Mouse (Mus musculus) kidney, embryonic 15.5 days (tissue): ENCODE measurements around the gene Serpina10. TPM values are rescaled to one million over a fixed set of nuclear protein-coding genes. Genes with fewer than 3 reads are reported as not detected.
"Not testable (repeated sequence)": the region's sequence is repeated elsewhere in the genome, so short reads cannot be mapped to it uniquely, and the experiment has no call there.

Source experiments
- ATAC-seq: fragments of 200-750 bp; cut with Nextera tagmentation; replicated peaks from 2 replicates; pipeline ENCODE4 v1.8.0; 2017; ENCODE audit warnings: moderate TSS enrichment; ENCODE audit not compliant: low FRiP score
- H3K27ac ChIP-seq: fragments of 300-500 bp; sonication (generic); 2 replicates; pipeline ENCODE4 v1.5.1; 2015; ENCODE audit warnings: mild to moderate bottlenecking, inconsistent platforms
- H3K27me3 ChIP-seq: fragments of 300-500 bp; sonication (generic); 2 replicates; pipeline ENCODE4 v1.6.1; 2015; ENCODE audit warnings: inconsistent platforms
- H3K36me3 ChIP-seq: fragments of 300-500 bp; sonication (generic); 2 replicates; pipeline ENCODE4 v1.6.1; 2015; ENCODE audit warnings: inconsistent platforms
- H3K4me1 ChIP-seq: fragments of 300-500 bp; sonication (generic); 2 replicates; pipeline ENCODE4 v1.6.1; 2015; ENCODE audit warnings: inconsistent platforms
- H3K4me2 ChIP-seq: fragments of 300-500 bp; sonication (generic); 2 replicates; pipeline ENCODE4 v1.6.1; 2015; ENCODE audit warnings: moderate library complexity, mild to moderate bottlenecking, inconsistent platforms
- H3K4me3 ChIP-seq: fragments of 300-500 bp; sonication (generic); replicated peaks from 2 replicates; pipeline ENCODE4 v1.5.1; 2015; ENCODE audit warnings: mild to moderate bottlenecking, inconsistent platforms
- H3K9ac ChIP-seq: fragments of 300-500 bp; sonication (generic); 2 replicates; pipeline ENCODE4 v1.6.1; 2015; ENCODE audit warnings: mild to moderate bottlenecking, inconsistent platforms
- H3K9me3 ChIP-seq: fragments of 300-500 bp; sonication (generic); replicated peaks from 2 replicates; pipeline ENCODE4 v1.6.1; 2016; ENCODE audit warnings: inconsistent platforms
- WGBS: fragments of 180-500 bp; shearing (Covaris S2); methylation state at CpG from one replicate; pipeline ENCODE4 v1.1.7; 2015; ENCODE audit warnings: mixed read lengths; 5-methylcytosine and 5-hydroxymethylcytosine counted together
- polyA plus RNA-seq: library from polyadenylated mRNA; unstranded; fragments of >200 nt; fragmentation: Nextera tagmentation; extraction: Ambion mirVana; gene quantifications from 2 replicates; pipeline ENCODE4 v1.2.1, GENCODE M21; 2015

Gene Serpina10
- polyA plus RNA-seq, result 1.1 and 1.4 TPM in 2 replicates

GRCm38 (mm10) chr12:103631203-103631612, at the start of gene Serpina10:
TSS of gene Serpina10 (minus strand) at chr12:103631444.
- no peaks in the 10 kb centered on the region for H3K9me3 ChIP-seq
- WGBS, result 70% methylated on average over 3 of the region's 3 CpGs
- H3K36me3 ChIP-seq, result no peaks in the 10 kb centered on the region
- H3K4me1 ChIP-seq, result no peaks in the 10 kb centered on the region
- no peak within 1 kb of the TSS for H3K4me2 ChIP-seq
- no peak for ATAC-seq
- no peaks in the 10 kb centered on the region for H3K27me3 ChIP-seq
- H3K27ac ChIP-seq, result no peak within 1 kb of the TSS
- no peak within 1 kb of the TSS for H3K4me3 ChIP-seq
- H3K9ac ChIP-seq, result no peak within 1 kb of the TSS

GRCm38 (mm10) chr12:103679853-103680252, 48.6 kb upstream of the Serpina10 start:
- not testable (repeated sequence) for ATAC-seq, H3K4me2 ChIP-seq, H3K4me1 ChIP-seq, H3K27ac ChIP-seq, H3K27me3 ChIP-seq, H3K9me3 ChIP-seq, H3K4me3 ChIP-seq, H3K36me3 ChIP-seq, H3K9ac ChIP-seq
- WGBS, result 97% methylated on average over 1 of the region's 1 CpGs

- no peaks in the 10 kb centered on the region for H3K36me3 ChIP-seq
- no peak within 1 kb of the TSS for H3K27ac ChIP-seq
- 94% methylated on average over 1 of the region's 1 CpGs for WGBS
- H3K4me3 ChIP-seq, result no peak within 1 kb of the TSS
- no peaks in the 10 kb centered on the region for H3K4me1 ChIP-seq
- no peak for ATAC-seq
- H3K9ac ChIP-seq, result no peak within 1 kb of the TSS
- H3K4me2 ChIP-seq, result no peak within 1 kb of the TSS
- no peaks in the 10 kb centered on the region for H3K9me3 ChIP-seq
- no peaks in the 10 kb centered on the region for H3K27me3 ChIP-seq
Observed at GRCm38 (mm10) chr12:103676039-103676438, 44.8 kb upstream of the Serpina10 start, which contains the start of gene Serpina16. TSS of gene Serpina16 (minus strand) at chr12:103676139.

GRCm38 (mm10) chr12:103673179-103673578, 41.9 kb upstream of the Serpina10 start:
- Histone ChIP-seq H3K36me3 (no peaks in the 10 kb centered on the region), H3K4me2 (no peak overlapping the region), H3K9ac (no peak overlapping the region), H3K27ac (no peak overlapping the region), H3K4me1 (no peaks in the 10 kb centered on the region), H3K9me3 (no peaks in the 10 kb centered on the region), H3K27me3 (no peaks in the 10 kb centered on the region), H3K4me3 (no peak overlapping the region)
- ATAC-seq, result no peak
- 57% methylated on average over 2 of the region's 2 CpGs for WGBS

GRCm38 (mm10) chr12:103671483-103671882, 40.2 kb upstream of the Serpina10 start:
- Histone ChIP-seq H3K4me3 (no peak overlapping the region), H3K4me1 (no peaks in the 10 kb centered on the region), H3K4me2 (no peak overlapping the region), H3K9ac (no peak overlapping the region), H3K27me3 (no peaks in the 10 kb centered on the region), H3K36me3 (no peaks in the 10 kb centered on the region), H3K9me3 (no peaks in the 10 kb centered on the region), H3K27ac (no peak overlapping the region)
- no peak for ATAC-seq
- 83% methylated on average over 3 of the region's 3 CpGs for WGBS

- WGBS, result 64% methylated on average over 2 of the region's 2 CpGs
- Histone ChIP-seq H3K27ac (no peak overlapping the region), H3K9me3 (no peaks in the 10 kb centered on the region), H3K36me3 (no peaks in the 10 kb centered on the region), H3K4me2 (no peak overlapping the region), H3K27me3 (no peaks in the 10 kb centered on the region), H3K4me1 (no peaks in the 10 kb centered on the region), H3K4me3 (no peak overlapping the region), H3K9ac (no peak overlapping the region)
- ATAC-seq, result no peak
Observed at GRCm38 (mm10) chr12:103670964-103671363, 39.7 kb upstream of the Serpina10 start.

- Histone ChIP-seq H3K27ac (no peak overlapping the region), H3K9me3 (no peaks in the 10 kb centered on the region), H3K4me3 (no peak overlapping the region), H3K27me3 (no peaks in the 10 kb centered on the region), H3K36me3 (no peaks in the 10 kb centered on the region), H3K4me1 (no peaks in the 10 kb centered on the region), H3K4me2 (no peak overlapping the region), H3K9ac (no peak overlapping the region)
- no peak for ATAC-seq
- WGBS, result 86% methylated on average over 5 of the region's 5 CpGs
Observed at GRCm38 (mm10) chr12:103670344-103670743, 39.1 kb upstream of the Serpina10 start.

- no peak overlapping the region for H3K9ac ChIP-seq
- no peaks in the 10 kb centered on the region for H3K27me3 ChIP-seq
- H3K4me1 ChIP-seq, result no peaks in the 10 kb centered on the region
- 84% methylated on average over 3 of the region's 3 CpGs for WGBS
- no peaks in the 10 kb centered on the region for H3K36me3 ChIP-seq
- no peak overlapping the region for H3K4me2 ChIP-seq
- ATAC-seq, result no peak
- H3K9me3 ChIP-seq, result no peaks in the 10 kb centered on the region
- no peak overlapping the region for H3K4me3 ChIP-seq
- no peak overlapping the region for H3K27ac ChIP-seq
Observed at GRCm38 (mm10) chr12:103665286-103665685, 34.0 kb upstream of the Serpina10 start.

GRCm38 (mm10) chr12:103662053-103662452, 30.8 kb upstream of the Serpina10 start:
- H3K4me1 ChIP-seq, H3K27me3 ChIP-seq, H3K27ac ChIP-seq, H3K9ac ChIP-seq, H3K4me3 ChIP-seq, ATAC-seq, H3K9me3 ChIP-seq, H3K4me2 ChIP-seq, H3K36me3 ChIP-seq: not testable (repeated sequence)

GRCm38 (mm10) chr12:103660076-103660475, 28.8 kb upstream of the Serpina10 start:
- H3K27me3 ChIP-seq, result no peaks in the 10 kb centered on the region
- H3K27ac ChIP-seq, result no peak overlapping the region
- no peak overlapping the region for H3K9ac ChIP-seq
- H3K4me1 ChIP-seq, result no peaks in the 10 kb centered on the region
- no peak overlapping the region for H3K4me3 ChIP-seq
- WGBS, result 73% methylated on average over 5 of the region's 5 CpGs
- ATAC-seq, result no peak
- H3K36me3 ChIP-seq, result no peaks in the 10 kb centered on the region
- no peak overlapping the region for H3K4me2 ChIP-seq
- H3K9me3 ChIP-seq, result no peaks in the 10 kb centered on the region

- Histone ChIP-seq H3K9ac (no peak overlapping the region), H3K27ac (no peak overlapping the region), H3K9me3 (no peaks in the 10 kb centered on the region), H3K36me3 (no peaks in the 10 kb centered on the region), H3K4me3 (no peak overlapping the region), H3K4me2 (no peak overlapping the region), H3K27me3 (no peaks in the 10 kb centered on the region), H3K4me1 (no peaks in the 10 kb centered on the region)
- WGBS, result 86% methylated on average over 2 of the region's 2 CpGs
- ATAC-seq, result no peak
Observed at GRCm38 (mm10) chr12:103659171-103659570, 27.9 kb upstream of the Serpina10 start.

GRCm38 (mm10) chr12:103657991-103658390, 26.7 kb upstream of the Serpina10 start:
- no peak for ATAC-seq
- Histone ChIP-seq H3K9ac (no peak overlapping the region), H3K27ac (no peak overlapping the region), H3K4me3 (no peak overlapping the region), H3K36me3 (no peaks in the 10 kb centered on the region), H3K4me2 (no peak overlapping the region), H3K4me1 (no peaks in the 10 kb centered on the region), H3K9me3 (no peaks in the 10 kb centered on the region), H3K27me3 (no peaks in the 10 kb centered on the region)
- WGBS, result 82% methylated on average over 10 of the region's 10 CpGs

- no peak within 1 kb of the TSS for H3K4me2 ChIP-seq
- no peaks in the 10 kb centered on the region for H3K27me3 ChIP-seq
- no peaks in the 10 kb centered on the region for H3K36me3 ChIP-seq
- ATAC-seq, result no peak
- no peaks in the 10 kb centered on the region for H3K9me3 ChIP-seq
- no peak within 1 kb of the TSS for H3K9ac ChIP-seq
- no peak within 1 kb of the TSS for H3K4me3 ChIP-seq
- H3K27ac ChIP-seq, result no peak within 1 kb of the TSS
- 73% methylated on average over 9 of the region's 9 CpGs for WGBS
- no peaks in the 10 kb centered on the region for H3K4me1 ChIP-seq
Observed at GRCm38 (mm10) chr12:103656848-103657626, 25.8 kb upstream of the Serpina10 start, which contains the start of gene Serpina6. TSS of gene Serpina6 (minus strand) at chr12:103657212.
